Mouse (Mus musculus) neural tube, embryonic 14.5 days (tissue): Measurements from ENCODE around the gene Mthfr. TPM values are rescaled to one million over a fixed set of nuclear protein-coding genes. Genes with fewer than 3 reads are reported as not detected.

Source experiments
- ATAC-seq: fragments of 200-750 bp; cut with Nextera tagmentation; 2 replicates; pipeline ENCODE4 v1.8.0; 2017; ENCODE audit warnings: low read depth, mild to moderate bottlenecking, moderate TSS enrichment, moderate library complexity
- H3K27ac ChIP-seq: fragments of 300-500 bp; sonication (generic); 2 replicates; pipeline ENCODE4 v1.5.1; 2014; ENCODE audit warnings: low read depth, mild to moderate bottlenecking, control low read depth, low read length, moderate library complexity, mixed read lengths
- H3K27me3 ChIP-seq: fragments of 300-500 bp; sonication (generic); 2 replicates; pipeline ENCODE4 v1.6.1; 2014; ENCODE audit warnings: low read length; ENCODE audit not compliant: control insufficient read depth, insufficient read depth
- H3K36me3 ChIP-seq: fragments of 300-500 bp; sonication (generic); 2 replicates; pipeline ENCODE4 v1.6.1; 2014; ENCODE audit warnings: low read length, mixed read lengths; ENCODE audit not compliant: control insufficient read depth, insufficient read depth
- H3K4me1 ChIP-seq: fragments of 300-500 bp; sonication (generic); 2 replicates; pipeline ENCODE4 v1.6.1; 2014; ENCODE audit warnings: low read length; ENCODE audit not compliant: control insufficient read depth, insufficient read depth
- H3K4me2 ChIP-seq: fragments of 300-500 bp; sonication (generic); 2 replicates; pipeline ENCODE4 v1.6.1; 2014; ENCODE audit warnings: mild to moderate bottlenecking, low read depth, low read length, control low read depth
- H3K4me3 ChIP-seq: fragments of 300-500 bp; sonication (generic); 2 replicates; pipeline ENCODE4 v1.5.1; 2014; ENCODE audit warnings: low read depth, low read length, control low read depth, mixed read lengths
- H3K9ac ChIP-seq: fragments of 300-500 bp; sonication (generic); replicated peaks from 2 replicates; pipeline ENCODE4 v1.6.1; 2014; ENCODE audit warnings: low read depth, mild to moderate bottlenecking, control low read depth, low read length, mixed read lengths
- H3K9me3 ChIP-seq: fragments of 300-500 bp; sonication (generic); 2 replicates; pipeline ENCODE4 v1.6.1; 2016; ENCODE audit warnings: low read length; ENCODE audit not compliant: control insufficient read depth
- WGBS: fragments of 180-500 bp; shearing (Covaris S2); extraction: QIAGEN DNeasy Blood & Tissue Kit; methylation state at CpG from one replicate; pipeline ENCODE4 v1.1.7; 2014; 5-methylcytosine and 5-hydroxymethylcytosine counted together
- polyA plus RNA-seq: library from polyadenylated mRNA; unstranded; fragments of >200 nt; fragmentation: Nextera tagmentation; extraction: Ambion mirVana; gene quantifications from 2 replicates; pipeline ENCODE4 v1.2.1, GENCODE M21; 2014

Mthfr gene
- 16.5 and 20.3 TPM in 2 replicates for polyA plus RNA-seq

DNA sequence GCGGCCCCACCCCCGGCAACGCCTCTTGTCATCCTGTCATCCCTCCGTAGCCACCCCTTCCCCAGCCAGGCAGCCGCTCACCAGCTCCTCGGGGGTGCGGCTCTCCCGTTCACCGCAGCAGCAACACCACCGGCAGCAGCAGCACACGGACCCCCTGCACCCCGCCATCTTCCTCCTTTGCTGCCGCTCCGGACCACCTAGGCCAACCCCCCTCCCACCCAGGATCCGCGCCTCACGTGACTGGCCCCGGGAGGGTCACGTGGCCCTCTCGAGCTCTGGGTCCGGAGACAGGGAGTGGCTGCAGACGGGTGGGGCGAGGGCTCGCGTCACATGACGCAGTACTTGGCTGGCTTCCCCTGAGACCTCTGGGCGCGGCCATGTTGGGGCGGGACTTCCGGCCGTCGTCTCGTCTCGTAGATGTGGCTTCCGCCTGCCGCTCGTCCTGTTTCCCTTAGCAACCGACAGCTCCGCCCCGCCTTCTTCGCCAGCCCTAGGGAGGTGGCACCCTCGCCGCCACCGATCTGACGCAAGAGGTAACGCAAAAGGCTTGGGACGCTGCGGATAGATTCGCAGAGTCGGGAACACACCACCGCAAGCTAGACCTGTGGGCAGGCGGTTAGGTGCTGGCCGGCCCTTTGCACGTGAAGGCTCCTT lies at the start of gene Mthfr, which contains the start of gene Clcn6:
Gene Mthfr (plus strand): TSS at position 478 of the 654 bp plus-strand sequence.
Gene Clcn6 (minus strand): TSS at position 222 of the 654 bp plus-strand sequence.
- ATAC-seq = peak; percentile 93
- no peaks in the 10 kb centered on the region for H3K9me3 ChIP-seq
- WGBS = under 1% methylated on average over 48 of the region's 54 CpGs
- peak within 1 kb of the TSS; percentile 91 for H3K27ac ChIP-seq
- H3K4me3 ChIP-seq = peak within 1 kb of the TSS; percentile 86
- peak within 1 kb of the TSS; percentile 68 for H3K4me2 ChIP-seq
- H3K4me1 ChIP-seq = peaks cover 28% of the 10 kb centered on the region
- H3K9ac ChIP-seq = peak within 1 kb of the TSS; percentile 80
- 0 out of 2 replicates have a peak, but pooled peaks cover 4% of the 10 kb centered on the region for H3K36me3 ChIP-seq
- H3K27me3 ChIP-seq = no peaks in the 10 kb centered on the region

- Histone ChIP-seq H3K27ac (no peak overlapping the region), H3K4me2 (no peak overlapping the region), H3K9ac (no peak overlapping the region), H3K27me3 (no peaks in the 10 kb centered on the region), H3K4me1 (no peaks in the 10 kb centered on the region), H3K36me3 (no peaks in the 10 kb centered on the region), H3K9me3 (no peaks in the 10 kb centered on the region), H3K4me3 (no peak overlapping the region)
- ATAC-seq = no peak
- 68% methylated on average over 7 of the region's 7 CpGs for WGBS
Measured at GRCm38 (mm10) chr4:147993571-147994095, 45.2 kb upstream of the Mthfr start.

DNA sequence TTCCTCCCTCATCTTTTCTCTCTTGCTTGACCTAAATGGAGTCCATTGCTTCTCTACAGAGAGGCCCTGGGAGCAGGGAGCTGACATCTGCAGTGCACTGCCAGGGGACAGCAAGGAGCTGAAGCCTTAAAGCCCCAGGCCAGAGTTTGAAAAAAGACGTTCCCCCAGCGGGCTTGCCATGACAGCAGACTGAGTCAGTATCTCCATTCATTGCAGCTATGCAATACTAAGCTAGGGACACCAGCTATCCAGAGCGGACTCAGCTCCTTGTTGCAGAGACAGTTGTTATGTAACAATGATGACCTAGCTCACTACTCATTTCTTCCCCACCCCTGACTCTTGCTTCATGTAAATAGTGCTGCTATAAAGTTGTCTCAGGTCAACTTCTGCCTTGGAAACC lies 43.6 kb upstream of the Mthfr start:
- H3K4me1 ChIP-seq = peaks cover 4% of the 10 kb centered on the region; the same call in 1 of the 2 replicates
- H3K9ac ChIP-seq = no peak overlapping the region
- H3K36me3 ChIP-seq = no peaks in the 10 kb centered on the region
- no peak for ATAC-seq
- no peak overlapping the region for H3K4me3 ChIP-seq
- no peak overlapping the region for H3K27ac ChIP-seq
- H3K4me2 ChIP-seq = no peak overlapping the region
- WGBS = 88% methylated on average over 3 of the region's 3 CpGs
- H3K27me3 ChIP-seq = no peaks in the 10 kb centered on the region
- H3K9me3 ChIP-seq = no peaks in the 10 kb centered on the region

DNA sequence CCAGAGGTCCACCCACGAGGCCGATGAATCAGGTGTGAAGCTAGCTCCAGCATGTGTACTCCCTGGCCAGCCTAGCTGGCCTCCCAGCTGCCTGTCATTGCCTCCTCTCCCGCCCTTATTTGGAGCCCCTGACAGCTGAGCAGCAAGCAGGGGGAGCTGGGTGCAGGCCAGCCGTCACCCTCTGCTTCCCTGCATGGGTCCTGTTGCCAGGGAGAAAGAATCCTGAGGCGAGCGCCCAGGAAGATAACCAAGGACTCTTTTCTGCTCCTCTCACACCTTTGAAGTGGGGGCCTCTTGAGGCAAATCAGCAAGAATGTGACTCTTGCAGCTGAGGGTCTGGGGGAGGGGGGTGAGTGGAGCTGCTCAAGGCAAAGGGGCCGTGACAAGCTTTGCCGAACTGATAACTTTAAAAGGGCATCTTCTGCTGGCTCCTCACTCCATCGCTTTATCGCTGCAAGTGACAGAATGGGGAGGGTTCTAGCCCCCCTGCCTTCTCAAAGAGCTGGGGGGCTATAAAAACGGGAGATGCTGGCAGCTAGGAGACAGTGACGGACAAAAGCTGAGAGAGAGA lies 38.6 kb upstream of the Mthfr start, which contains the start of gene Nppa:
Gene Nppa (plus strand): TSS at position 521 of the 571 bp plus-strand sequence.
- no peaks in the 10 kb centered on the region for H3K9me3 ChIP-seq
- no peaks in the 10 kb centered on the region for H3K27me3 ChIP-seq
- H3K36me3 ChIP-seq = peaks cover 16% of the 10 kb centered on the region
- WGBS = 32% methylated on average over 12 of the region's 12 CpGs
- no peak within 1 kb of the TSS for H3K4me2 ChIP-seq
- ATAC-seq = peak; percentile 70; the same call in 1 of the 2 replicates
- no peak within 1 kb of the TSS for H3K4me3 ChIP-seq
- H3K9ac ChIP-seq = no peak within 1 kb of the TSS
- H3K27ac ChIP-seq = peak within 1 kb of the TSS; percentile 57
- peaks cover 15% of the 10 kb centered on the region; the same call in 1 of the 2 replicates for H3K4me1 ChIP-seq

- Histone ChIP-seq H3K27me3 (no peaks in the 10 kb centered on the region), H3K4me1 (peaks cover 15% of the 10 kb centered on the region; the same call in 1 of the 2 replicates), H3K27ac (peak overlapping the region; percentile 57; the same call in 1 of the 2 replicates), H3K4me3 (no peak overlapping the region), H3K9me3 (no peaks in the 10 kb centered on the region), H3K4me2 (no peak overlapping the region), H3K9ac (no peak overlapping the region), H3K36me3 (peaks cover 24% of the 10 kb centered on the region)
- 0 out of 2 replicates have a peak, but pooled peaks have one; percentile 39 for ATAC-seq
- WGBS = 71% methylated on average over 17 of the region's 17 CpGs
Measured at GRCm38 (mm10) chr4:148001013-148001789, 37.7 kb upstream of the Mthfr start.

- H3K4me1 ChIP-seq = peaks cover 15% of the 10 kb centered on the region; the same call in 1 of the 2 replicates
- H3K9ac ChIP-seq = no peak overlapping the region
- no peak for ATAC-seq
- no peaks in the 10 kb centered on the region for H3K9me3 ChIP-seq
- H3K27me3 ChIP-seq = no peaks in the 10 kb centered on the region
- H3K4me2 ChIP-seq = no peak overlapping the region
- H3K4me3 ChIP-seq = no peak overlapping the region
- 40% methylated on average over 8 of the region's 8 CpGs for WGBS
- peaks cover 30% of the 10 kb centered on the region for H3K36me3 ChIP-seq
- peak overlapping the region; percentile 16; the same call in 1 of the 2 replicates for H3K27ac ChIP-seq
Measured at GRCm38 (mm10) chr4:148001866-148002265, 37.0 kb upstream of the Mthfr start.

DNA sequence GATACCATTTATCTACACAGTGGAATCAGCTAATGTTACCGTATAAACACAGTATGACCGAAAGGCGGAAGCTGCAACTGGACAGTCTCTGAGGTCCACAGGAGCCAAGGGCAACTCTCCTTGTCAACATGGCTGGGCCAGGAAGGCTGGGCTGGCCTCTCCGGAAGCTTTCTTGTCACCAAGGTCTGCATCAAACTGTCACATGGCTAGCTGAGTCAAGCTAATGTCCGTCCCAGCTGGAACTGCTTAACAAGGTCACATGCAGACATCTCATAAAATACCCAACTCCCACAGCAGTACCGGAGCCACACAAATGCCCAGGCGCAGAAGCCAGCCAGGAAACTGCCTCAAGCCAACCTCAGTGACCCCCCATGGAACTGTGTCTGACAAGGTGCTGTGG lies 34.5 kb upstream of the Mthfr start:
- peaks cover 15% of the 10 kb centered on the region; the same call in 1 of the 2 replicates for H3K4me1 ChIP-seq
- no peak for ATAC-seq
- no peak overlapping the region for H3K4me2 ChIP-seq
- no peak overlapping the region for H3K4me3 ChIP-seq
- no peak overlapping the region for H3K9ac ChIP-seq
- H3K9me3 ChIP-seq = no peaks in the 10 kb centered on the region
- no peaks in the 10 kb centered on the region for H3K27me3 ChIP-seq
- H3K36me3 ChIP-seq = peaks cover 54% of the 10 kb centered on the region
- no peak overlapping the region for H3K27ac ChIP-seq
- 90% methylated on average over 7 of the region's 7 CpGs for WGBS

DNA sequence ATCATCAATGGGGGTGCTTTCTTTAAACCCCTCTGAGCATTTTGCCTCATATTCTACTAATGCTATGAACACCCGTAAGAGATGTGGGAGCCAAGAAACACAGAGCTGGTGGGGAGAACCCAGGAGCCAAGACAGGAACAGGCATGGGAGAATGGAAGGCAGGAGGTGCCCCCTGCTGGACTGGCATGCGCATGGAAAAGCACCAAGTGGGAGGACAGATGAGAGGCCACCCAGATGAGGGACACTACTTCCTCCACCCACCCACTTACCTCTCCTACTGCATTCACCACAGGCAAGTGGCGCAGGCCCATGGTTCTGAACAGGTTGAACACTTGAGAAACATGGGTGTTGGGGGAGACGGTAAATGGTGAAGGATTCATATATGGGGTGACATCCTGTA lies 30.5 kb upstream of the Mthfr start:
- ATAC-seq = no peak
- H3K9ac ChIP-seq = no peak overlapping the region
- H3K27me3 ChIP-seq = no peaks in the 10 kb centered on the region
- H3K4me2 ChIP-seq = no peak overlapping the region
- H3K27ac ChIP-seq = no peak overlapping the region
- H3K4me1 ChIP-seq = no peaks in the 10 kb centered on the region
- H3K36me3 ChIP-seq = peaks cover 94% of the 10 kb centered on the region
- H3K4me3 ChIP-seq = no peak overlapping the region
- no peaks in the 10 kb centered on the region for H3K9me3 ChIP-seq
- 77% methylated on average over 4 of the region's 4 CpGs for WGBS
